Mouse (Mus musculus): ENCODE data around the gene C2cd2. TPM values are rescaled to one million over a fixed set of nuclear protein-coding genes. Genes with fewer than 3 reads are reported as not detected.

The C2cd2 gene
- 15.3 and 15.7 TPM in 2 replicates for polyA plus RNA-seq (2015; fragmentation: Nextera tagmentation; extraction: Ambion mirVana)

DNA sequence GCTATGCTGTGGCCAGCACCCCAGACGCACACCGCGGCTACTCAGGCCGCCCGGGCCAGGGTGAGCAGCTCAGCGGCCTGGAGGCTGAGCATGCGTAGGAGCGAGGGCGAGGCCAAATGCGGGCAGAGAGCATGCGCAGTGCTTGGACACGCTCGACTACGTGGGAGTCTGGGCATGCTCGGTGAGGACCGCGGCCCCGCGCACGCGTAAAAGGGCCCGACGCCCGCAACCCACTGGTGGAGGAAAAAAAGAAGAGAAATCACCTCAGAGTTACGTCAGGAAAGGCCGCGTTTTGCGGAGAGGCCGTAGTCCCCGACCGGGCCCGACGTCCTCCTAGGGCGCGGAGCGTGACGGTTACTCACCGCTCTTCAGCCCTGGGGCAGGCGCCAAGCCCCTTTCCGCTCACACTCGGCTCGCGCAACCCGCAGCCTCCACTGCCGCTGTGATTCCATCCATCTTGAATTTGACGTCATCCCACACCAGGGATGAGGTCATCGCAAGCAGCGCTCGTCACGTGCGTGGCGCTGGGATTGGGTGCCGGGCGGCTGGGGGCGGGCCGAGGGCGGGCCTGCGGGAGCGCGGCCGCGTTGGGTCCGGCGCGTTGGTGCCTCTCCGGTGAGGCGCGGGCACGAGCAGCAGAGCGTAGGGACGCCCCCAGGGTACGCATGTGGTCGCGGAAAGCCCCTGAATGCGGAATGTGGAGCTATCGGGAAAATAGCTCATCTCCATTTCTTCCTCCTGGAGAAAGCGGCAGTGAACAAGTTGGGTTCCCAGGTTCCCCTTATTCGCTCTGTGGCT lies at the start of gene C2cd2, which contains the start of gene Zbtb21:
Gene C2cd2 (minus strand): TSS at position 448 of the 798 bp plus-strand sequence.
Gene Zbtb21 (minus strand): TSS at position 472 of the 798 bp plus-strand sequence.

GRCm38 (mm10) chr16:97996616-97997382 lies 34.4 kb upstream of the C2cd2 start, which contains the start of gene B230307C23Rik:
Gene B230307C23Rik, plus strand, starts transcription at chr16:97997315.

DNA sequence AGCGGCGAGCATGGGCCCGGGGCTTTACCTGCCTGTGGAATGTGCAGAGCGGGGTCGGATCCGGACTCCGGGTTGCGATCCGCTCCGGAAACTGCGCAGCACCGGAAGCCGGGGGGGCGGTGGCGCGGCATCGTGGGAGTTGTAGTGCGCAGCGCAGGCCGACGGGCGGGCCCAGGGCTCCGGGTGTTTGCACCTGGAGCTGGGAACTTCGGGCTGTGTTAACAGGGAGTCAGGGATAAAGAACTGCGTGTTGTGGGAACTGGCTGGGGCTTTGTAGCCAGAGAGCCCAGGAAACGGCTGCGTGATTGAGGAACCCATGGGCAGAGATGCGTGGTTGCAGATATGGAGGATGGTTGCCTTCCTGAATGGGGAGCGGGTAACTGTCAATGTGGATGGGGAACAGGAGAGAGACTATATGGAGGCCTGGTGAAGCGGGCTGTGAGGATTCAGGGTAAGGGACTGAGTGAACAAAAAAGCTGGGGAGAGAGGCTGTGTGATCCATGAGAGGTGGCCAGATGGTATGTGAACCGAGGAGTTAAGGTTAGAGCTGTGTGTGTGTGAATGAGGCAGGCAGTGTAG lies 110.6 kb downstream of the C2cd2 start, which contains the start of gene Prdm15:
Gene Prdm15 (minus strand): TSS at position 110 of the 579 bp plus-strand sequence.

Small RNA genes lying within 50 kb of the gene (microRNA-seq; reads per million reads assigned to microRNA genes)
- not detected for gene Mir6964

Other genes with a start within 250 kb of the C2cd2 start
- 0.14 and 0.17 TPM in 2 replicates for gene Ripk4, start 198.8 kb downstream of the C2cd2 start, polyA plus RNA-seq (2015; fragmentation: Nextera tagmentation; extraction: Ambion mirVana)
- gene Prdm15, start 110.7 kb downstream of the C2cd2 start, polyA plus RNA-seq (2015; fragmentation: Nextera tagmentation; extraction: Ambion mirVana) = 4.2 and 5.7 TPM in 2 replicates
- gene Zbtb21, start within 50 bp of the C2cd2 start, polyA plus RNA-seq (2015; fragmentation: Nextera tagmentation; extraction: Ambion mirVana) = 8.3 and 10.3 TPM in 2 replicates
- gene B230307C23Rik, start 34.7 kb upstream of the C2cd2 start, polyA plus RNA-seq (2015; fragmentation: Nextera tagmentation; extraction: Ambion mirVana) = 23.2 and 25.1 TPM in 2 replicates
- 7.3 and 9.5 TPM in 2 replicates for gene A630089N07Rik, start 119.9 kb upstream of the C2cd2 start, polyA plus RNA-seq (2015; fragmentation: Nextera tagmentation; extraction: Ambion mirVana)